Mouse (Mus musculus) spleen, adult 2 months (tissue): ENCODE measurements around the gene Tmem203. TPM values are rescaled to one million over a fixed set of nuclear protein-coding genes. Genes with fewer than 3 reads are reported as not detected.
A peak's percentile ranks its signal among the peaks of the same experiment; 100 is the strongest.

Source experiments
- DNase-seq, 2 experiments: peaks; one replicate each; pipeline versions ENCODE4 v3.0.0 to v3.0.0-alpha.2; 2012 to 2021; ENCODE audit warnings: low spot score in 2 of 2, low read depth in 1 of 2
- H3K27ac ChIP-seq: fragments of 200-500 bp; 2 replicates; pipeline ENCODE4 v1.5.1; 2012; ENCODE audit warnings: low read length, inconsistent platforms; ENCODE audit not compliant: insufficient read depth
- H3K27me3 ChIP-seq: fragments of 200-500 bp; 2 replicates; pipeline ENCODE4 v1.6.1; 2012; ENCODE audit warnings: mild to moderate bottlenecking, moderate library complexity, low read length, inconsistent platforms; ENCODE audit not compliant: control insufficient read depth, insufficient read depth
- H3K36me3 ChIP-seq: fragments of 200-500 bp; 2 replicates; pipeline ENCODE4 v1.6.1; 2012; ENCODE audit warnings: mild to moderate bottlenecking, low read length, inconsistent platforms; ENCODE audit not compliant: control insufficient read depth, insufficient read depth
- H3K4me1 ChIP-seq: fragments of 200-500 bp; 2 replicates; pipeline ENCODE4 v1.6.1; 2011; ENCODE audit warnings: inconsistent platforms; ENCODE audit not compliant: control insufficient read depth, insufficient read depth, insufficient read length
- H3K4me3 ChIP-seq: fragments of 200-500 bp; 2 replicates; pipeline ENCODE4 v1.5.1; 2011; ENCODE audit warnings: mild to moderate bottlenecking, inconsistent platforms; ENCODE audit not compliant: insufficient read depth, insufficient read length; ENCODE audit errors: extremely low read depth
- CTCF ChIP-seq: fragments of 200-500 bp; IDR thresholded peaks from 2 replicates; pipeline ENCODE4 v1.5.1; 2011; ENCODE audit warnings: mild to moderate bottlenecking, inconsistent platforms; ENCODE audit not compliant: insufficient read depth, insufficient read length, insufficient replicate concordance; ENCODE audit errors: extremely low read depth
- POLR2A ChIP-seq: fragments of 200-500 bp; IDR thresholded peaks from 2 replicates; pipeline ENCODE4 v1.6.1; 2011; ENCODE audit warnings: low read depth, low read length, inconsistent platforms
- WGBS: fragments of 180-500 bp; shearing (Covaris S2); methylation state at CpG from one replicate; pipeline ENCODE4 v1.1.7; 2018; 5-methylcytosine and 5-hydroxymethylcytosine counted together
- polyA plus RNA-seq: library from polyadenylated mRNA; depleted of rRNA; stranded (reverse); fragments of >200 nt; gene quantifications from 2 replicates; pipeline ENCODE4 v1.2.3, GENCODE M21; 2012; rRNA removed

The Tmem203 gene
- polyA plus RNA-seq, 1 experiment = 44.4 TPM

- no peaks in the 10 kb centered on the region; the same call in 1 of the 2 replicates for H3K4me1 ChIP-seq
- no peak overlapping the region for H3K27ac ChIP-seq
- no peak overlapping the region for H3K4me3 ChIP-seq
- H3K27me3 ChIP-seq = peaks cover 3% of the 10 kb centered on the region; the same call in 1 of the 2 replicates
- 77% methylated on average over 3 of the region's 3 CpGs for WGBS
- TF ChIP-seq CTCF (no peak), POLR2A (no peak)
- no peaks in the 10 kb centered on the region for H3K36me3 ChIP-seq
- no peak for DNase-seq
Measured at GRCm38 (mm10) chr2:25303452-25303851, 48.2 kb downstream of the Tmem203 start.

DNA sequence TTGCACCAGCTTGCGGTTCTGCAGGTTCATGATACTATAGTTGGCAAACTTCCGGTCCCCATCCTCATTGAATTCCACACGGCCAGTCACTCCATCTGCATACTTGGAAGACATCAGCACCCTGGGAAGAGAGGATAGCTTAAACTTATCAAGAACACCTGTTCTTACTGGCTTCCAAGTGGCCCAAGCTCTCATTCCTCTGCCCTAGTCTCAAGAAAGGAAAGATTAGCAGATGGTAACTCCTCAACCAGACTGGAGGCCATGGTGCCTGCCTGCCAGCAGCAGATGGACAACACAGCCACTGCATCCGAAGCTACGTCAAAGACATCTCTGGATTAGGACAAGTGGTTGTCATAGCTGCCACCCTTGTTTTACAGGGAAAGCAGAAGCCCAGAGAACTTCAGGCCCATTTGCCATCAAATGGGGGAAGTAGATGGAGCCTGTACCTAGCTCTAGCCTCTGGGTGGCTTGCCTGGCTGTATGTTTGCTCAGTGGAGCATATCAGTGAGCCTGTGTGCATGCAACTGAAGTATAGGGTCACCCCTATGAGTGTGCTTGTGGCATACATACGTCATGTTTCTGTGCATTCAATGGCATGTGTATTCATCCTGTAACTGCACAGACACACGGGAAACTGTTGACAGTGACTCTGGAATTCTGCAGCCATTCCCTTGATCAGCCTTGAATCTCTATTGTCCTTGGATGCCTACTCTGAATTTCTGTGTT is 48.9 kb downstream of the Tmem203 start:
- peaks cover 3% of the 10 kb centered on the region; the same call in 1 of the 2 replicates for H3K27me3 ChIP-seq
- 67% methylated on average over 7 of the region's 7 CpGs for WGBS
- TF ChIP-seq POLR2A = no peak
- no peak for TF ChIP-seq CTCF
- H3K27ac ChIP-seq = no peak overlapping the region
- H3K4me1 ChIP-seq = no peaks in the 10 kb centered on the region; the same call in 1 of the 2 replicates
- no peaks in the 10 kb centered on the region for H3K36me3 ChIP-seq
- no peak overlapping the region for H3K4me3 ChIP-seq
- no peak for DNase-seq

GRCm38 (mm10) chr2:25304657-25305541 is 49.7 kb downstream of the Tmem203 start:
- 2% methylated on average over 45 of the region's 45 CpGs for WGBS
- H3K27me3 ChIP-seq = peaks cover 3% of the 10 kb centered on the region; the same call in 1 of the 2 replicates
- peak overlapping the region; percentile 40; the same call in 1 of the 2 replicates for H3K4me3 ChIP-seq
- no peaks in the 10 kb centered on the region; the same call in 1 of the 2 replicates for H3K4me1 ChIP-seq
- DNase-seq = no peak
- H3K27ac ChIP-seq = no peak overlapping the region
- TF ChIP-seq CTCF (no peak), POLR2A (no peak)
- no peaks in the 10 kb centered on the region for H3K36me3 ChIP-seq

Other genes with a start within 250 kb of the Tmem203 start
- 43.0 and 81.9 TPM in 2 replicates for gene Nsmf, start 201.1 kb upstream of the Tmem203 start, polyA plus RNA-seq
- 0.05 and 0.14 TPM in 2 replicates for gene Entpd8, start 175.1 kb upstream of the Tmem203 start, polyA plus RNA-seq
- gene Noxa1, start 160.3 kb upstream of the Tmem203 start, polyA plus RNA-seq = 0.21 and 0.25 TPM in 2 replicates
- gene Nrarp, start 74.7 kb upstream of the Tmem203 start, polyA plus RNA-seq = 8.0 and 13.8 TPM in 2 replicates
- 77.5 and 104 TPM in 2 replicates for gene Tor4a, start 58.6 kb upstream of the Tmem203 start, polyA plus RNA-seq
- 61.6 and 68.1 TPM in 2 replicates for gene Nelfb, start 44.0 kb upstream of the Tmem203 start, polyA plus RNA-seq
- gene Stpg3, start 40.8 kb upstream of the Tmem203 start, polyA plus RNA-seq = 0.05 TPM in 1 of 2 replicates, not detected in the other
- gene Fam166a, start 36.7 kb upstream of the Tmem203 start, polyA plus RNA-seq = 0.11 and 0.16 TPM in 2 replicates
- gene Tubb4b, start 30.7 kb upstream of the Tmem203 start, polyA plus RNA-seq = 222 and 307 TPM in 2 replicates
- gene Slc34a3, start 21.1 kb upstream of the Tmem203 start, polyA plus RNA-seq = 0.04 and 0.06 TPM in 2 replicates
- gene Rnf224, start 18.7 kb upstream of the Tmem203 start, polyA plus RNA-seq = not detected in 2 replicates
- 1.8 and 2.1 TPM in 2 replicates for gene Rnf208, start 13.2 kb upstream of the Tmem203 start, polyA plus RNA-seq
- gene Cysrt1, start 13.0 kb upstream of the Tmem203 start, polyA plus RNA-seq = not detected in 2 replicates
- gene AL732309.1, start 8.6 kb upstream of the Tmem203 start, polyA plus RNA-seq = 21.0 and 25.2 TPM in 2 replicates
- 17.1 and 23.5 TPM in 2 replicates for gene Tprn, start 7.2 kb downstream of the Tmem203 start, polyA plus RNA-seq
- 45.5 and 67.8 TPM in 2 replicates for gene Ssna1, start 17.0 kb downstream of the Tmem203 start, polyA plus RNA-seq
- 55.7 and 68.8 TPM in 2 replicates for gene Anapc2, start 17.0 kb downstream of the Tmem203 start, polyA plus RNA-seq
- not detected in 2 replicates for gene Tmem210, start 32.7 kb downstream of the Tmem203 start, polyA plus RNA-seq
- 0.28 and 0.77 TPM in 2 replicates for gene Lrrc26, start 34.5 kb downstream of the Tmem203 start, polyA plus RNA-seq
- 0.04 and 0.26 TPM in 2 replicates for gene Grin1, start 63.7 kb downstream of the Tmem203 start, polyA plus RNA-seq
- 11.4 and 14.6 TPM in 2 replicates for gene Man1b1, start 76.9 kb downstream of the Tmem203 start, polyA plus RNA-seq
- gene Dpp7, start 100.9 kb downstream of the Tmem203 start, polyA plus RNA-seq = 35.1 and 41.8 TPM in 2 replicates
- gene Uap1l1, start 110.2 kb downstream of the Tmem203 start, polyA plus RNA-seq = 28.4 and 55.4 TPM in 2 replicates
- 6.7 and 9.4 TPM in 2 replicates for gene Sapcd2, start 116.9 kb downstream of the Tmem203 start, polyA plus RNA-seq
- gene Entpd2, start 140.4 kb downstream of the Tmem203 start, polyA plus RNA-seq = 5.0 and 5.9 TPM in 2 replicates
- gene Npdc1, start 143.9 kb downstream of the Tmem203 start, polyA plus RNA-seq = 31.0 and 36.5 TPM in 2 replicates
- 2.4 and 3.7 TPM in 2 replicates for gene Fut7, start 167.8 kb downstream of the Tmem203 start, polyA plus RNA-seq
- gene Abca2, start 173.3 kb downstream of the Tmem203 start, polyA plus RNA-seq = 61.1 and 67.6 TPM in 2 replicates
- gene Clic3, start 201.4 kb downstream of the Tmem203 start, polyA plus RNA-seq = 2.5 and 3.1 TPM in 2 replicates
- gene Paxx, start 205.7 kb downstream of the Tmem203 start, polyA plus RNA-seq = 68.7 and 86.4 TPM in 2 replicates
- gene Ptgds, start 214.6 kb downstream of the Tmem203 start, polyA plus RNA-seq = 0.27 and 7.8 TPM in 2 replicates
- not detected in 2 replicates for gene Lcn12, start 238.5 kb downstream of the Tmem203 start, polyA plus RNA-seq
- gene Fbxw5, start 245.3 kb downstream of the Tmem203 start, polyA plus RNA-seq = 34.7 and 42.0 TPM in 2 replicates
- gene C8g, start 246.3 kb downstream of the Tmem203 start, polyA plus RNA-seq = 1.9 TPM in 2 replicates